Mouse (Mus musculus) cortical plate, adult 2 months (tissue): ENCODE data around the gene Vrk1.

Experiments
- CTCF ChIP-seq: fragments of 200-500 bp; IDR thresholded peaks from 2 replicates; pipeline ENCODE4 v1.5.1; 2011; ENCODE audit warnings: mild to moderate bottlenecking, control low read depth, low read length; ENCODE audit not compliant: insufficient read depth; ENCODE audit errors: extremely low read depth
- POLR2A ChIP-seq: fragments of 200-500 bp; IDR thresholded peaks from 2 replicates; pipeline ENCODE4 v1.6.1; 2011; ENCODE audit warnings: mild to moderate bottlenecking, low read length, control low read depth; ENCODE audit not compliant: insufficient read depth; ENCODE audit errors: extremely low read depth

- TF ChIP-seq POLR2A, result no peak
- no peak for TF ChIP-seq CTCF
Observed at GRCm38 (mm10) chr12:106070434-106071155, 60.6 kb downstream of the Vrk1 start.
